Mouse (Mus musculus) CH12.LX (cell line): ENCODE measurements around the gene Cntfr. TPM values are rescaled to one million over a fixed set of nuclear protein-coding genes. Genes with fewer than 3 reads are reported as not detected.

ENCODE experiments used
- DNase-seq: peaks from one replicate; pipeline ENCODE4 v3.0.0-alpha.2; 2013; ENCODE audit errors: extremely low read depth
- H3K27ac ChIP-seq: 2 replicates; pipeline ENCODE4 v1.5.1; 2012; ENCODE audit warnings: low read depth, mild to moderate bottlenecking, control low read depth, moderate library complexity; ENCODE audit not compliant: insufficient read depth
- H3K27me3 ChIP-seq: replicated peaks from 2 replicates; pipeline ENCODE3; 2012; ENCODE audit warnings: inconsistent platforms
- H3K36me3 ChIP-seq, 2 experiments: replicated peaks in 1 of 2; 2 replicates each; pipeline versions ENCODE3 to v1.6.1; 2012; ENCODE audit warnings: inconsistent platforms in 1 of 2, low read length in 1 of 2, mild to moderate bottlenecking in 1 of 2, mixed read lengths in 1 of 2, moderate library complexity in 1 of 2; ENCODE audit not compliant: control insufficient read depth in 1 of 2, insufficient read depth in 1 of 2
- H3K4me1 ChIP-seq, 2 experiments: 2 replicates each; pipeline ENCODE4 v1.6.1; 2012; ENCODE audit warnings: inconsistent platforms in 1 of 2, moderate library complexity in 1 of 2; ENCODE audit not compliant: insufficient read depth in 2 of 2, control insufficient read depth in 1 of 2
- H3K4me2 ChIP-seq: 2 replicates; pipeline ENCODE4 v1.6.1; 2012; ENCODE audit warnings: low read depth, mild to moderate bottlenecking, control low read depth; ENCODE audit not compliant: poor library complexity, insufficient read depth, severe bottlenecking
- H3K4me3 ChIP-seq, 3 experiments: fragments of 150-350 bp in 1 of 3; sonication (generic) in 1 of 3; replicated peaks in 1 of 3; 2 replicates each; pipeline versions ENCODE3 to v1.5.1; 2011 to 2012; ENCODE audit warnings: low read depth in 2 of 3, low read length in 2 of 3, mild to moderate bottlenecking in 2 of 3, moderate library complexity in 2 of 3, control low read depth in 1 of 3, improper control_type of control experiment in 1 of 3, inconsistent platforms in 1 of 3, mixed read lengths in 1 of 3; ENCODE audit not compliant: poor library complexity in 1 of 3
- H3K79me2 ChIP-seq: replicated peaks from 2 replicates; pipeline ENCODE4 v1.6.1; 2012; ENCODE audit warnings: mild to moderate bottlenecking, moderate library complexity; ENCODE audit not compliant: control insufficient read depth, poor library complexity, insufficient read depth, severe bottlenecking; ENCODE audit errors: extremely low read depth
- H3K9ac ChIP-seq: 2 replicates; pipeline ENCODE4 v1.6.1; 2012; ENCODE audit warnings: low read depth, mild to moderate bottlenecking, control low read depth, moderate library complexity; ENCODE audit not compliant: insufficient read depth
- H3K9me3 ChIP-seq: replicated peaks from 2 replicates; pipeline ENCODE3; 2012; ENCODE audit warnings: low read length, inconsistent platforms, mixed read lengths
- BHLHE40 ChIP-seq: IDR thresholded peaks from 2 replicates; pipeline ENCODE4 v1.6.1; 2011; ENCODE audit warnings: mild to moderate bottlenecking, low read depth, low read length, improper control_type of control experiment
- CHD1 ChIP-seq: IDR thresholded peaks from 2 replicates; pipeline ENCODE4 v1.6.1; 2012; ENCODE audit warnings: low read depth, low read length, improper control_type of control experiment, inconsistent platforms
- CTCF ChIP-seq, 2 experiments: IDR thresholded peaks in 1 of 2; conservative IDR thresholded peaks in 1 of 2; 2 replicates each; pipeline ENCODE4 v1.5.1; 2011 to 2012; ENCODE audit warnings: low read depth in 2 of 2, low read length in 2 of 2, improper control_type of control experiment in 1 of 2, inconsistent platforms in 1 of 2, mild to moderate bottlenecking in 1 of 2, moderate library complexity in 1 of 2
- ETS1 ChIP-seq: conservative IDR thresholded peaks from 2 replicates; pipeline ENCODE4 v1.6.1; 2012; ENCODE audit warnings: low read depth, mild to moderate bottlenecking, inconsistent platforms, low read length, improper control_type of control experiment, moderate library complexity
- GABPA ChIP-seq: IDR thresholded peaks from 2 replicates; pipeline ENCODE4 v1.6.1; 2012; ENCODE audit warnings: low read depth, low read length, improper control_type of control experiment, inconsistent platforms; ENCODE audit not compliant: insufficient replicate concordance
- JUN ChIP-seq: IDR thresholded peaks from 2 replicates; pipeline ENCODE4 v1.6.1; 2011; ENCODE audit warnings: low read depth, mild to moderate bottlenecking, low read length, improper control_type of control experiment, moderate library complexity; ENCODE audit not compliant: insufficient read depth
- JUND ChIP-seq: conservative IDR thresholded peaks from 2 replicates; pipeline ENCODE4 v1.6.1; 2011; ENCODE audit warnings: low read depth, low read length, improper control_type of control experiment
- KAT2A ChIP-seq: IDR thresholded peaks from 2 replicates; pipeline ENCODE4 v1.6.1; 2012; ENCODE audit warnings: low read length, improper control_type of control experiment, inconsistent platforms; ENCODE audit not compliant: insufficient replicate concordance
- MAFK ChIP-seq: IDR thresholded peaks from 2 replicates; pipeline ENCODE4 v1.6.1; 2011; ENCODE audit warnings: low read length, improper control_type of control experiment; ENCODE audit not compliant: insufficient replicate concordance
- MYC ChIP-seq: IDR thresholded peaks from 2 replicates; pipeline ENCODE4 v1.6.1; 2011; ENCODE audit warnings: low read depth, mild to moderate bottlenecking, improper control_type of control experiment, low read length
- NELFE ChIP-seq: IDR thresholded peaks from 2 replicates; pipeline ENCODE4 v1.6.1; 2011; ENCODE audit warnings: low read depth, low read length, improper control_type of control experiment
- PAX5 ChIP-seq: IDR thresholded peaks from 2 replicates; pipeline ENCODE4 v1.6.1; 2012; ENCODE audit warnings: low read length, inconsistent platforms, mixed read lengths
- POLR2A ChIP-seq: IDR thresholded peaks from 2 replicates; pipeline ENCODE4 v1.6.1; 2011; ENCODE audit warnings: low read depth, mild to moderate bottlenecking, improper control_type of control experiment, low read length
- RAD21 ChIP-seq: IDR thresholded peaks from 2 replicates; pipeline ENCODE4 v1.6.1; 2011; ENCODE audit warnings: low read depth, mild to moderate bottlenecking, low read length, improper control_type of control experiment, moderate library complexity
- RCOR1 ChIP-seq: conservative IDR thresholded peaks from 2 replicates; pipeline ENCODE4 v1.6.1; 2012; ENCODE audit warnings: low read depth, mild to moderate bottlenecking, inconsistent platforms, low read length, improper control_type of control experiment
- SMC3 ChIP-seq: IDR thresholded peaks from 2 replicates; pipeline ENCODE4 v1.6.1; 2011; ENCODE audit warnings: low read depth, low read length, improper control_type of control experiment
- TBP ChIP-seq: conservative IDR thresholded peaks from 2 replicates; pipeline ENCODE4 v1.6.1; 2011; ENCODE audit warnings: low read depth, low read length, improper control_type of control experiment
- TCF12 ChIP-seq: IDR thresholded peaks from 2 replicates; pipeline ENCODE4 v1.6.1; 2014; ENCODE audit warnings: low read depth, mild to moderate bottlenecking, inconsistent platforms, low read length, improper control_type of control experiment
- UBTF ChIP-seq: IDR thresholded peaks from 2 replicates; pipeline ENCODE4 v1.6.1; 2012; ENCODE audit warnings: low read depth, mild to moderate bottlenecking, inconsistent platforms, low read length, improper control_type of control experiment, moderate library complexity
- ZC3H11A ChIP-seq: IDR thresholded peaks from 2 replicates; pipeline ENCODE4 v1.6.1; 2012; ENCODE audit warnings: low read depth, mild to moderate bottlenecking, inconsistent platforms, low read length, improper control_type of control experiment
- ZKSCAN1 ChIP-seq: IDR thresholded peaks from 2 replicates; pipeline ENCODE4 v1.6.1; 2012; ENCODE audit warnings: low read depth, inconsistent platforms, low read length, improper control_type of control experiment, borderline replicate concordance
- dilution Hi-C: fragments of 300-500 bp; cut with MboI; formaldehyde crosslinking; loops from 2 replicates; pipeline ENCODE4 v1.14.3; 2020; ENCODE audit warnings: low sequenced_read_pairs; ENCODE audit not compliant: extremely low pct_unique_long_range_greater_than_20kb, extremely low pct_ligation_motif_present
- in situ Hi-C: fragments of 300-500 bp; cut with MboI; formaldehyde crosslinking; loops from 3 replicates; pipeline ENCODE4 v1.14.3; 2019; ENCODE audit warnings: low sequenced_read_pairs, low pct_ligation_motif_present, low pct_unique_long_range_greater_than_20kb, mixed read lengths
- polyA plus RNA-seq: library from polyadenylated mRNA; unstranded; fragments of >175 nt; gene quantifications from 2 replicates; pipeline ENCODE4 v1.2.1, GENCODE M21; 2012; ENCODE audit warnings: low read depth; ENCODE audit not compliant: insufficient read length
- total RNA-seq, 2 experiments: library from RNA; depleted of rRNA; stranded (reverse); fragments of 300-350 nt in 1 of 2; fragments of >200 nt in 1 of 2; gene quantifications; 2 replicates each; pipeline ENCODE4 v1.2.3; 2012 to 2014

Gene Cntfr
- total and polyA plus RNA-seq, 3 experiments = not detected

GRCm38 (mm10) chr4:41722918-41723351 lies 26.0 kb upstream of the Cntfr start, which contains the start of gene Dctn3 (continued):
- no peak for TF ChIP-seq ZC3H11A
- TF ChIP-seq KAT2A = peak; percentile 61; the same call in 1 of the 2 replicates

GRCm38 (mm10) chr4:41716834-41717233 lies 19.9 kb upstream of the Cntfr start:
- in situ Hi-C loops = no loop called here

GRCm38 (mm10) chr4:41715596-41715995 lies 18.7 kb upstream of the Cntfr start:
- TF ChIP-seq JUN = no peak
- TF ChIP-seq ZC3H11A = no peak
- TF ChIP-seq UBTF = no peak
- peak; percentile 11 to 62; a peak in 3 of 4 replicates for TF ChIP-seq CTCF (conservative IDR thresholded peaks at IDR 0.05 in 1 of 2, IDR thresholded peaks at IDR 0.05 in 1 of 2; ENCODE audit: low read depth in 2 of 2, low read length in 2 of 2)
- peak; percentile 53 for TF ChIP-seq RAD21
- no peak for TF ChIP-seq GABPA
- peak; percentile 43 for TF ChIP-seq SMC3
- no peak for TF ChIP-seq ETS1
- no peak for TF ChIP-seq MAFK
- no peak for TF ChIP-seq JUND
- TF ChIP-seq POLR2A = no peak
- no peak for TF ChIP-seq CHD1
- no peak for TF ChIP-seq MYC
- no peak for TF ChIP-seq BHLHE40
- no peak for TF ChIP-seq RCOR1
- no peak for TF ChIP-seq PAX5
- Histone ChIP-seq H3K4me3 (no peak overlapping the region), H3K9me3 (no peaks in the 10 kb centered on the region), H3K79me2 (peaks cover 7% of the 10 kb centered on the region; the same call in 1 of the 2 replicates), H3K27ac (no peak overlapping the region), H3K4me1 (peaks cover 8 to 22% of the 10 kb centered on the region in 2 experiments), H3K4me2 (no peak overlapping the region), H3K27me3 (no peaks in the 10 kb centered on the region), H3K9ac (no peak overlapping the region), H3K36me3 (peaks cover 48 to 80% of the 10 kb centered on the region in 2 experiments)
- no peak for DNase-seq
- dilution Hi-C loops = no loop called here
- in situ Hi-C loops = no loop called here

More at GRCm38 (mm10) chr4:41716834-41717233, 19.9 kb upstream of the Cntfr start:
- no peak overlapping the region for H3K9ac ChIP-seq
- TF ChIP-seq MYC (no peak), TCF12 (no peak), NELFE (no peak), TBP (no peak), MAFK (no peak), ZKSCAN1 (no peak), UBTF (no peak)
- peaks cover 9% of the 10 kb centered on the region for H3K79me2 ChIP-seq
- no peak overlapping the region for H3K4me3 ChIP-seq
- no peak for DNase-seq
- no peak overlapping the region for H3K4me2 ChIP-seq
- peaks cover 50 to 71% of the 10 kb centered on the region in 2 experiments for H3K36me3 ChIP-seq
- H3K27me3 ChIP-seq = no peaks in the 10 kb centered on the region
- no peak overlapping the region for H3K27ac ChIP-seq
- dilution Hi-C loops = no loop called here
- no peaks in the 10 kb centered on the region for H3K9me3 ChIP-seq
- peaks cover 7 to 17% of the 10 kb centered on the region in 2 experiments for H3K4me1 ChIP-seq
